Mouse (Mus musculus) layer of hippocampus, adult 8-10 months (tissue): Measurements from ENCODE around the gene Elavl3. TPM values are rescaled to one million over a fixed set of nuclear protein-coding genes. Genes with fewer than 3 reads are reported as not detected.

Source experiments
- DNase-seq, 2 experiments: peaks; one replicate each; pipeline ENCODE4 v3.0.0; 2022; ENCODE audit warnings: low spot score in 2 of 2
- total RNA-seq, 4 experiments: library from RNA; stranded (reverse); gene quantifications; 2 replicates each; pipeline ENCODE4 v1.2.4; 2022

The Elavl3 gene
- total RNA-seq, 4 experiments from 2014 or later, result 126 to 166 (median 145) TPM

DNA sequence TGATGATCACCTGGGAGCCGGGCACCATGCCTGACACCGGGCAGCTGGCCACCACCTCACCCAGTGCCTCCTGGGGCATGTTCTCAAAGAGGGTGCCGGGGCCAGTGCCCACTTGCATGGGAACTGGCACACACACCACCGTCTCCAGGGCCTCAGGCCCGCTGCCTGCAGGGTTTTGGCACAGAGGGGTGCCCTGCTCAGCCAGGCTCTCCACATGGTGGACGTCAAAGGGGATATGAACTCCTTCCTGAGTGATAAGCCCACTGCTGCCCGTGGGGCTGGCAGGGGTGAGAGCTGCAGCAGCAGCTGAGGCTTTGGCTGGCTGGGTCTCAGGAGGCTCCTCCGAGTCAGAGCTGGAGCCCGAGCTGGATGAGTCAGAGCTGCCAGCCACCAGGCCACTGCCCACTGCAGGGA lies 6.2 kb upstream of the Elavl3 start:
- no peak for DNase-seq

DNA sequence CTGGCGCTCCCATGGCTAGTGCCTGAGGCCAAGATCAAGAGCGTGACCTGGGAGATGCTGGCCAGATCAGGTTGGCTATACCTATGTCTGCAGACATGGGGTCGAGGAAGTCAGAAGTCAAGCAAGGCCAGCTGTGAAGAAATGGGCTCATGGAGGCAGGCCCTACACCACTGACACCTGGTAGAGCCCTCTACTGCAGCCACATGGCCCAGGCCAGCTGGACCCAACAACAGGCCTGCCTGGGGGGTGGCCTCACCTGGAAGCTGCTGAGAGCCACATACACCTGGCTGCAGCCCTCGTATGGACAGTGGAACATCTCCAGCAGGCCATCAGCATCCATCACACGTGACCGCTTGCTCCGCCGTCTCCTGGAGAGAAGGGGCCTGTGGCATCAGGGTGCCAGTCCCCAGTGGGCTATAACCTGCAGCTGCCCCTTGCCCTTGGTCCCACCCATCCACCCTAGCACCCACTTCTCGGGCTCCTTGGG lies 5.3 kb upstream of the Elavl3 start:
- no peak for DNase-seq

DNA sequence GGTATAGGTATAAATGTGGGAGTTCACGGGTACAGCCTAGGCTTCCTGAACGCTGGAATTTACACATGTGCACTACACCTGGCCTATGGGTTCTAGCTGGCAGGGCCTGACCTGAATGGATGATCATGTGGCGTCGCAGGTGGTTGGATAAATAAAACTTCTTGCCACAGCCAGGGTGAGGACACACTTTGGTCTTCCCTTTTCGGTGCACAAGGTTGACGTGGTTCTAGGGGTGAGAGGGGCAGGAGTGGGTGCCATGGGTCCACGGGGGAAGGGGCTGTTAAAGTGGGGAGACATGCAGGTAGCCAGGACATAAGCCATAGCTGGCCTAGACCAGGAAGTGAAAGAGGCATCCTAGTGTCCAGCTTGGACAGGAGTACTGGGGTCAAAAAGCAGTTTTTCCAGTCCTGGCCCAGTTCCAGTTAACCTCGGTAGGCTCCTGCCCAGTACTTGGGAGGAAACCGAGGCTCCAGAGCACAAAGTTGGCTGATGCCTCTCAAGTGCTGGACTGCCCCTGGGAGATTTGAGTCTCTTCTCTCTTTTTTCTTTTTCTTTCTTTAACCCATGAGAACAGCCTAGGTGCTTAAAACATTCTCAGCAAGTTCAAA lies 4.6 kb upstream of the Elavl3 start:
- no peak for DNase-seq

DNA sequence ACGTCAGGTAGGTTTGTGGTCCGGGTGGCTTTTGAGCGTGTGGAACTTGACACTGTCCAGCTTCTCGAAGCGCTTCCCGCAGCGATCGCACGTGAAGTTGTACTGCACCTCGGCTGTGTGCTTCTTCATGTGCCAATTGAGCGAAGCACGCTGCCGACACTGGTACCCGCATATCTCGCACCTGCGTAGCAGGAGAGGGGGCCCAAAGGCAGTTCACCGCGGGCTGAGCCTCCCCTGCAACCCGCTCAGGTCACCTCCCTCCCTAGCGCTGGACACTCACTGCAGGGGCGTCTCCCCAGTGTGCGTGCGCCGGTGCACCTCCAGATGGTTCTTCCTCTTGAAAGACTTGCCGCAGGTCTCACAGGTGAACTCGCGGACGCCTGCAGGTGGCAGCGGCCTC lies 3.9 kb upstream of the Elavl3 start:
- no peak for DNase-seq

DNA sequence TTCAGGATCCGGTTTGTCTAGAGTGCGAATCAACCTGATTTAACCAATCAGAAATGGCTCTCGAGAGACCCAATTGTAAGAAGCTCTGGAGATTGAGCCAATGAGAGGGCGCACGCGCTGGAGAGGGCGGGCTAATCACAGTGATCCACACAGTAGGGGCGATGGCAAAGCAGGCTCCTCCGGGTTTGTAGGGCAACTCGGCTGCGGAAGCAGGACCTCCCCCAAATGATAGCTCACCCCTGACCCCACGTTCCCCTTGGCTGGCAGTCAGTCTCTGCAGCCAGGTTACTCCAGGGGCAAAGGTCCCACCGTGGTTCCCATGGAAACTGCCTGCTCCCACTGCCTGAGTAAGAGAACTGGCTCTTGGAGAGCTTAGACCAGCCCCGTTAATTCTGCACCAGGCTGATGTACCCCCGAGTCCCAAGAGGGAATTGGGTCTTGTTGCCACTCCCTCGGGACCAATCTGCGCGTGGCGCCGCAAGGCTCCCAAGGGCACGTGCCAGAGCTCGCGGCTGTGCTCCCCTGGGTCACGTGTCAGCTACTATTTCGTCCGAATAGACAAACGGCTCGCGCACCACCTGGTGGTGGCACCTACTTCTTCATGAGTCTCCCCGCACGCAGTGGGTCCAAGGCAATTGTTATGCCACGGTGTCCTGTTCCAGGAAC lies 2.7 kb upstream of the Elavl3 start:
- peak; percentile 85 to 86 for DNase-seq

DNA sequence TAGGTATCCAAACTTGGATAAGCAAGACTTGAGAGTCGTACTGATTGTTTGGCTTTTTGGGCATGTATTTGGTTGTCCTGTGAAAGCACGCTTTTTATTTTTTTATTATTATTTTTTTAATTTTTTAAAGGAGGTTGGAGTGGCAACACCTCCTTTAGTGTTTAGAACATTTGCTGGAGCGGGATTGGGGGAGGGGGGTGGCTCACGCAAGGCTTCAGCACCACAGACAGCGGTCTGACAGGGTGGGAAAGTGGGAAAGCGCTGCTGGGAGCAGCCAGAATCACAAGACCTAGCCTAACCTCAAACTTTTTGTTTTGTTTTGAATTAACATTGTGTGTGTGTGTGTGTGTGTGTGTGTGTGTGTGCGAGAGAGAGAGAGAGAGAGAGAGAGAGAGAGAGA lies 1.8 kb upstream of the Elavl3 start:
- DNase-seq, result no peak

DNA sequence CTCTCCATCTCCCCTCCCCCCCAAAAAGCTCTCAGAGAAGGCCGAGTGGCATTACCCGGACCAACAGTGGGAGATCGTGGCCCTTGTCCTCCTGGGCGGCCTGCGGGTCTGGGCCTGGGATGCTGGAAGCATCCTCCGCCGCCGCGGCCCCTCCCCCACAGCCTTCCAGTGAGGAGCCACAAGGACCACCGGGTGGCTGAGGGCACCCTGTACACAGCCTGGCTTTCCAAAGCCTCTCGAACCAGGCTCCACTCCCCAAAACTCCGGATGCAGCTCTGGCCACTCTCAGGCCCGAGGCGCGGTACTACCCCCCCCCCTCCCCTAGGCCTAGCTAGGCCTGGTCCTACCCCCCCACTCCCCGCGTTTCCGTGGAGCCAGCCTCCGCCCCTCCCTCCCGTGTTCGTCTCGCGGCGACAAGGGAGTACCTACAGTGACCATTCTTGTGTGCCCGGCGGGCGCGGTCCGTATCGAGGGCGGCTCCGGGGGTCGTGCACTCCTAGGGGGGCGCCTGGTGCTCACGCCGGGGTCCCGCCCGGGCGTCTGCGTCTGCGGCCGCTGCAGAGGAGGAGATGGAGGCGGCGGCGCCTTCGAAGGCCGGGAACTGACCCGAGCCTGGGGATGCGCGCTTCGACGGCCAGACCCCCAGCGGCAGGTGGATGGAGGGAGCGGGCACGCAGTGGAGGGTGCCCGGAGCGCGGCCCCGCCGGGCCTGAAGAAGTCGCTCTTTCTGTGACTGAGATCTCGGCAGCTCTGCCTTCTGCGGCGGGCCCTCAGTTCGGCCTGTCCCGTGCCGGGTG lies 464 bp downstream of the Elavl3 start:
- DNase-seq, result no peak

DNA sequence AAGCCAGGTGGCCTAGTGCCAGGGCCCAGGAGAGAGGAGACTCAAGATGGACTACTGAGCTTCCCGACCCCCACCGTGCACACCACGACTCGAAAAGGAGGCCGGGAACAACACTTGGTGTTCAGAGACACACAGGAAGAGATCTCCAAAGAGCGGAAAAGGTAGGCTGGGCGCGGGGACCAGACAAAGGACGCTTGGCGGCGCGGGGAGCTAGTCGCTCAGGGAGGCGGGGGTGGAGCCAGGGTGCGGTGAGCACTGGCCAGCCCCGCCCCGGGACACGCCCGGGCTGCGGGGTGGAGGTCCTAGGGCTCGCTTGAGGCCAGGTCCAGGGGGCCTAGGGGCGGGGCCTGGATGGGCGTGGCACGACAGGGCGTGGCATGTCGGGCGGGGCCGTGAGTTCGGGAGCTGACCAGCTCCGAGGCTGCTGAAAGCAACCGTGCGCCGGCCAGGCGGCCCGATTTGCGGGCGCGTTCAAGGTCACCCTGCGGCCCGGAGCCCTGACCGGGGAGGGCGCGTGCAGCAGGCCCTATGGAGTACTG lies 1.4 kb downstream of the Elavl3 start:
- peak in 1 of 2 experiments; percentile 59 for DNase-seq

DNA sequence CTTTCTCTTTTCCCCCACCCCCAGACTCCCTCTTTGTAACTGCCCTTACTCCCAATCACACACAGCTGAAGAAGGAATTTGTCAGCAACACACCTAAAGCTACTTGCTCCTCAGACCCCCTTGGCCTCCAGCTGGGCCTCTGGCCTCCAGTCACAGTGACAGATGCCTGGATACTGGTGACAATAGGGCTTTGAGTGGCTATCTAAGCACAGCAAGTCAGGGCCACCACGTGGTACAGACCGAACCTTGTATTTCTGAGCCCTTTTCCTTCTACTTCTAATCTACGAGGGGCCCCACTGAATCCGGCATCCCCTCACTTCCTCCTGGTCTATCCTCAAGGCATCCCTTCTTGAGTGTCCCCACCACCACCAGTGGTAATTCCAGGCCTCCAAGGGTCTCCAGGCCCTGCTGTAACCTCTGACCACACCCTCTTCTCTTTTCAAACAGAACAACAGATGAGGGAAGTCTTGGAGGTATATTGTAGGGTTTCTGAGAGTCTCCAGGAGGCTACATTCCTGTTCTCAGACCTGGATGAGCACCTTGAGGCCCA lies 2.0 kb downstream of the Elavl3 start:
- DNase-seq, result no peak

DNA sequence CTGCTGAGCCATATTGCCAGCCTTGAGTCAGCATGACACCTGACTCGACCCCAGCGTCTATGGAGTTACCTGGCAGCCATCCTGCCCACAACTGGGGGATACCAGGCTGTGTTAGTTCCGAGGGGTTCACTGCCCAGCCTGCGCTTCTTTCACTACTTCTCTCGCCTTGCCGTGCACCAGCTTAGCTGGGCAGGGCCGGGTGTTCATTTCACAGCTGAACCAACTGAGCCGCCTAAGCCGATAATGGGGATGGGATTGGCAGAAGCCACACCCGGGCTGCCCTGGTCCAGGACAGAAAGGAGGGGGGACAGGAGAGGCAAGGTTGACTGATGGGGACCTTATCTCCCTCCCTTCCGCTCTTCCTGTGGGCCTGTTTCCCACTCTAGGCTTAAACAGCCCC lies 2.5 kb downstream of the Elavl3 start:
- no peak for DNase-seq

DNA sequence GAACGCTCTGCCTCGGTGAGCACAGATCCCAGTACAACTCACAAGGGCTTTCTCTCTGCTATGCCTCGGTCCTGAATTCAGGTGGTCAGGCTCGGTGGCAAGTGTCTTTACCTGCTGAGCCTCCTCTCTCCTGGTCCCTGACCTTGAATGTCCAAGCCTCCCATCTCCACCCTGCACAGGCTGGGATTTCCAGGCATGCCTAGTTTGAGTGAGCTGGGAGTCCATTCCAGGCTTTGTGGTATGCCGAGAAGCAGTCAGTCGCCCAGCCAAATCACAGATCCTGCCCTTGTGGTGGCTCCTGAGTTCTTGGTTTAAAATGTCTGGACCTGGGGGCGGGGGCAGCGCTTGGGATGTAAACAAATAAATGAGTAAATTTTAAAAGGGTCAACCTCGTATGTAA lies 4.5 kb downstream of the Elavl3 start:
- no peak for DNase-seq

DNA sequence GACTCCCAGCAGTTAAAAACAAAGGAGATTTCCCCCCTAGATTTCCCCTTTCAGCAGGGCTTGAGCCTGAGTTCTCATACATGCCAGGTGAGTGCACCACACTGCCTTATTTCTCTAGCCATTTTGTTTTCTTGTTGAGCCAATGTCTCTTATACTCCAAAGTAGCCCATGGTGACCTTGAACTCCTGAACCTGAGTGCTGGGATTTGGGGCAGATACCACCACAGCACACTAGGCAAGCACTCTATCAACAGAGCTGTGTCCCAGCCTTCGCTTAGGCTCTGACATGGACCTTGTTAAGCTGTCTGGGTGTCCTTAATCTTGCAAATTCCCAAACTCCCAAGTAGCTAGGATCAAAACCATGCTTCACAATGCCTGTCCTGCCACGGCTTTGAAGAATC lies 10.0 kb downstream of the Elavl3 start:
- DNase-seq, result no peak

DNA sequence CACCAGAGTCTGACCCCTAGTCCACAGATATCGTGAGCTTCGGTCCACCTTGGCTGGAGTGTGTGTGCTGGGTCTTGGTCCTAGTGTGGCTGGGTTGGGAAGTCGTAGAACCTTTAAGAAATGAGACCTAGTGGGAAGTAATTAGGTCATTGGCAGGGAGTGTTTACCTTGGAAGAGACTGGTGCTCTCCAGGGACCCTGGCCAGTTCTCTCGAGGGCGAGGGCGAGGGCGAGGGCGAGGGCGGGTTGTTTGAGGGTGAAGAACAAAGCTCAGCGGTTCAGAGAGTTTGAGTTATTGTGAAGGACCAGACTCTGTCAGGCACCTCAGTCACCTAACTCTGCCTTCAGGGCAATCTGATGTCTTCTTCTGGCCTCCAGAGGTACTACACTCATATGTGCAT lies 14.0 kb downstream of the Elavl3 start:
- no peak for DNase-seq

DNA sequence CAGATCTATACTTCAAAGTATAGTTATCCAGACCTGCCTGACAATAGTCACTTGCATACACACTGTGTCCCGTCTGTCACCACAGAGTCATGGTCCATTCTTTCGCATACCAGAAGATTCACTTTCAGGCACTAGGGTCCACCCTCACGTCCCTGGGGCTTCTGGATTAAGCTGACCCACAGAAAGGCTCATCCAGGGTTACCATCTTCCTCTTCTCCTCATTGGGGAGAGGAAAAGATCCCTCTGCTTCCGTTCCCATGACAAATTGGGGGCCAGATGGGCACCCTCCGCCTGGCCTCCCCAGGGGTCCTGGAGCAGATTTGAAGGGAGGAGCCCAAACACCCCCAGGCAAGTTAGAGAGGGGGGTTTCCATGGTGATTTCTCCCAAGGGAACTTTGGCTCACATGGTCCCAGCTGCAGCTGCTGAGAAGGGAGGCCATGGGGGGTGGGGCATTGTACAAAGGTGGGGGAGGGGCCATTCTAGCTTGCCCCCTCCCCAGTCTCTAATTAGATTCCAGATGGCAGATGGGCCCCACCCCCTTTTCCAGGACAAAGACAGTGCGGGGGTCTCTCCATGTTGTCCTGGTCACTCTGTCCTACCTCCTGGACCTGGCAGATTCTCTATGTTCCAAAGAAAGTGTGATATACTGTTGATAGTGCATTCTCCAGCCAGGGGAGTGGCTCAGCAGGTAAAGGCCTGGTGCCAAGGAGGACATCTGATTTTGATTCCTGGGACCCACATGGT lies 16.4 kb downstream of the Elavl3 start:
- no peak for DNase-seq

DNA sequence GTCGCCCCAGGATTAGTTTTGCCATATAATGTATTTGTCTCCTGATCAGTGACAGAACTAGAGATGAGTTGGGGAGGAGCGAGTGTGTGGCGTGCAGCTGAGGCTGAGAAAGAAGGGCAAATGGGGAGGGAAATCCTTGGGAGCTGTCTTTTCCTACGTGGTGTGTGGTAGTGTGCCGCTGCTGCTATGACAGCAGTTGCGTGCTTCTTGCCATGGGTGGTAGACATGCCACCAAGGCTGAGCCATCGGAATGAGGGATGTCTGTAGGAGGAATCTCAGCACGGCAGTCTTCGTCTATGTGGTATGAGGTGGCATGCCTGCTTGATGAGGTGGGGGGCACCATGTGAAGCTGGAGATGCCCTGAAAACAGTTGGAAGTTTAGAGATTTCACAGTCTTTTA lies 21.4 kb downstream of the Elavl3 start:
- DNase-seq, result no peak

DNA sequence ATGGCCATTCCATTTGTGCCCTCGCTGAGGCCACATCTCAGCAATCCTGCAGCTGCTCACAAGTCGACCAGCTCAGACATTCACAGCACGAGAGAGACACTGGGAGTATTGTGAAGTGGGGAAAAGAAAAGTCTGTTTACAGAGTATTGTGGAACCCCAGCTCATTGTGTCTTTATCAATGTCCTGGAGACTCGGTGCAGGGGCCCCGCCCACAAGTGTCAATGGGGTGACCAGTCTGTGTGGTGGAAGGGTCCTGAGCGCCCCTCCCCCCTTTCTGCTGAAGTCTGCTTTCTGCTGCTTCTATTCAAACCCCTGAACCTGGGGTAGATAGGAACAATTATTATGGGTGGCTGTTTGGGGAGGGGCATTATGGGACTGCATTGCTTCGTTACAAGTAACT lies 23.4 kb downstream of the Elavl3 start:
- no peak for DNase-seq

DNA sequence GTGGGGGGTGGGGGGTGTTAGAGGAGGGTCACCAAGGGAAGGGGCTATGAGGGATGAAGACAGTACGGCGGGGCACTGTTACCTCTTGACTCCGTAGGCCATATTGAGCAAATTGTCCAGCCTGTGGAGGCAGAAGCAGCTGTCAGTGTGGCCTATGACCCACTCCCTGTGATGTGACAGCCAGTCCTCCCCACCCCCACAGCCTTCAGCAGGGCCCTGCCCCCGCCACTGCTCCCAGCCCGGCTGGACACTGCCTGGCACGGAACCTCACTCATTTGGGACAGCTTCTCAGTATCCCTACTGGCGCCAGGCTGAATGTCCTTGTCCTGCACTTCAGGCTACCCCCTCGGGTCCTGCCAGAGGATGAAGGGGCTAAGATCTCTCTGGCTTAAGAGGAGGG lies 27.2 kb downstream of the Elavl3 start:
- DNase-seq, result peak in 1 of 2 experiments; percentile 51

DNA sequence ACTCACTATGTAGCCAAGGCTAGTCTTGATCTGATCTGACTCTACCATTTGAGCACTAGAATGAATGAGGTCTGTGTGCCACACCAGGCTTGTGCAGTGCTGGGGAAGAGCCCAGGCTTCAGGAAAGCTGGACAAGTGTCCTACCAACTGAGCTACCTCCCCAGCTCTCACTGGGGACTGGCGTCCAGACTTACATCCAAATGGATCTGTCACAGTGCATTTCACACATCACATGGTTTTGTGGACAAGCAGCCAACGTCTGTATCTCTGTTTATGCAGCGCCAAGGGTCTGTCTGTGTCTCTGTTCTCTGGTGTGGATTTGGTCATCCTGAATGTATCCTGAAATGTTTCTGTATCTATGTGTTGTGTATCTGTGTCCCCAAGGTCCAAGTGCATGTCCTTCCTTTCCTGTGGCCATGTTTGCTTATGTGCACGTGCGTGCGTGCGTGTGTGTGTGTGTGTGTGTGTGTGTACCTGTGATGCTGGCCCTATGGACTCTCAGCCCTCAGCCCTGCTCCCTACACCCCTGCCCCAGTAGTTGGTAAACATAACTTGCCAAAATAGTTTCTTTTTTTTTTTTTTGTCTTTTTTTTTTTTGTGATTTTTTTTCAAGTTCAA lies 34.5 kb downstream of the Elavl3 start:
- no peak for DNase-seq

DNA sequence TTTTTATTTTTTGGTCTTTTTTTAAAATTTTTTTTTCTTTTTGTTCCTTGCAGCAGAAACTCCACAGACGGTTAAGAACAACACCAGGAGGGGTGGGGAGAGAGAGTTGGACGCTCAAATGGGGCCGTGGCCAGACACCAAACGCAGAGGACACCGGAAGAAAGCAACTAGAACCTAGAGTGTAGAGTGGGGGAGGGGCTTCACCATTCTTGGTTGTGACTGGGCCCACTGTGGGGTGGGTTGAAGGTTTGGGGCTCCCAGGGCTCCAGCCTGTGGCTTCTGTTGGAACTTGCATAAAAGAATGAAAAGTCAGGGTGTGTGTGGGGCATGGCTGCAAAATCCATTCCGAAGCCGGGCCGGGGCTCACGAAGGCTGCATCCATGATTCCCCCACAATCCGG lies 35.6 kb downstream of the Elavl3 start:
- DNase-seq, result no peak

DNA sequence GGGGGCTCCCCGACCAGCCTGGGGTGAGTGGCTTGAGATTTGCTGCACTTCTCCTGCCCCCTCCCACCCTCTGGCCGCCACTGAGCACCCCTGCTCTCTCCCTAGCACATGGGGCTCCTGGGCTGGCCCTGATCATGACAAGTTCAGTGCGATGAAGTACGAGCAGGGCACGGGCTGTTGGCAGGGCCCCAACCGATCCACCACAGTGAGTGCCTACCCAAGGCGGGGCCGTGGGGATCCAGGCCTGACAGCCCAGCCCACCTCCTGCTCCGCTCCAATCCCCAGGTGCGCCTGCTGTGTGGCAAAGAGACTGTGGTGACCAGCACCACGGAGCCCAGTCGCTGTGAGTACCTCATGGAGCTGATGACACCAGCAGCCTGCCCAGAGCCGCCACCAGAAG lies 39.1 kb downstream of the Elavl3 start:
- no peak for DNase-seq

DNA sequence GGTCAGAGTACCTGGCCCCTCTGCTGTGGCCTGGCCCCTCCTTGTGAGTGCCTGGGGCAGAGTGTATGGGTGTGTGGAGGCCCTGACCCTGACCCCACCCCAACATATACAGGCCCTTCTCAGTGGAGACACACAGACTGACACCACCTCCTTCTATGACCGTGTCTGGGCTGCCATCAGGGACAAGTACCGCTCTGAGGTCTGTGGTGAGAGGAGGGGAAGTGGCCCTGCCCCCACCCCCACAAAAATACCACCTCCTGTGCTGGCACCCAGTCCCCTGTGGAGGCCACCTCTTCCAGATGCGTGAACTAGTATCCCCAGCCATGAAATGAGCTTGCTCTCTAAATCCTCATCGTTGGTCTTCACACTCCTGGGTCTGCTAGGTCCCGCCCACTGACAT lies 40.8 kb downstream of the Elavl3 start:
- DNase-seq, result no peak
